Comparison of ENCODE assay signal across 9 mouse cellular contexts in genomic region chr11:87596492-87596891, GRCm38 (mm10). TPM values are rescaled to one million over a fixed set of nuclear protein-coding genes. Genes with fewer than 3 reads are reported as not detected.
DNase-seq lines count a peak whose midpoint lies in the region; ATAC-seq and TF ChIP-seq lines count a peak whose summit lies in the region.
"Had no signal": no experiment of that assay in that cellular context is flagged by ENCODE, and none has a peak within 500 bp of the region (broad histone marks: within the 10 kb centered on the region; RNA-seq: fewer than 3 reads in every experiment).

No protein-coding gene starts in this region.

- H3K9ac ChIP-seq in liver, embryonic 13.5 days = peak overlapping the region; percentile 4; the same call in 1 of the 2 replicates

- H3K27me3 ChIP-seq in cerebellum, adult 2 months (ENCODE audit: control insufficient read depth, insufficient read depth, low read length) = no peaks in the 10 kb centered on the region
- H3K27me3 ChIP-seq in liver, embryonic 13.5 days = no peaks in the 10 kb centered on the region

- peaks cover 63% of the 10 kb centered on the region for H3K36me3 ChIP-seq in liver, embryonic 13.5 days

- 0 out of 2 replicates have a peak, but pooled peaks have one; percentile 3 for TF ChIP-seq CTCF in cerebellum, adult 2 months (IDR thresholded peaks at IDR 0.05; ENCODE audit: borderline replicate concordance, insufficient read depth, low read depth, low read length)

- peaks cover 22% of the 10 kb centered on the region for H3K4me1 ChIP-seq in cerebellum, adult 2 months (ENCODE audit: control insufficient read depth, insufficient read depth, low read length)
- peaks cover 46% of the 10 kb centered on the region for H3K4me1 ChIP-seq in liver, embryonic 13.5 days (replicated peaks)

- no peak for DNase-seq in cerebellum, adult 2 months
- DNase-seq in cerebellum, postnatal 4 days (ENCODE audit: low spot score in 2 of 2) = no peak
- DNase-seq in right cerebral cortex, postnatal 14 days = peak; percentile 13
- no peak for DNase-seq in right cerebral cortex, postnatal 4 days
- DNase-seq in liver, embryonic 13.5 days = no peak
- DNase-seq in thymus, postnatal 36 days = no peak
- no peak for DNase-seq in frontal cortex, postnatal 36 days (ENCODE audit: low spot score in 2 of 2)
- DNase-seq in c-Kit-positive CD71-positive TER-119-positive erythroid progenitor cells, embryonic 14.5 days (ENCODE audit: low spot score) = no peak
- DNase-seq: cerebellum, adult 8-10 months had no signal

- no peak overlapping the region for H3K27ac ChIP-seq in cerebellum, adult 2 months (ENCODE audit: insufficient read depth, low read length)
- H3K27ac ChIP-seq in liver, embryonic 13.5 days = no peak overlapping the region

- 9% methylated on average over 2 of the region's 2 CpGs for WGBS in cerebellum, adult 2 months
- 83% methylated on average over 2 of the region's 2 CpGs for WGBS in liver, embryonic 13.5 days (ENCODE audit: insufficient replicate concordance)

- TF ChIP-seq POLR2A in cerebellum, adult 2 months (IDR thresholded peaks at IDR 0.05; ENCODE audit: borderline replicate concordance, insufficient read depth, low read length) = no peak

- no peaks in the 10 kb centered on the region for H3K9me3 ChIP-seq in liver, embryonic 13.5 days (replicated peaks)

- H3K4me3 ChIP-seq in cerebellum, adult 2 months (replicated peaks; ENCODE audit: insufficient read depth, low read depth, low read length) = peak overlapping the region; percentile 92
- 0 out of 2 replicates have a peak overlapping the region, but pooled peaks have one; percentile 72 for H3K4me3 ChIP-seq in liver, embryonic 13.5 days (replicated peaks)

- peak overlapping the region; percentile 99 for H3K4me2 ChIP-seq in liver, embryonic 13.5 days

- ATAC-seq in liver, embryonic 13.5 days (ENCODE audit: low read depth) = no peak

RNA-seq across cellular contexts. Expression of gene Mtmr4, which starts 4.5 kb away (rescaled TPM):
- polyA plus RNA-seq in cerebellum, adult 2 months (2012; rRNA removed) = 66.9 and 67.8 TPM in 2 replicates
- polyA plus RNA-seq in liver, embryonic 13.5 days (2015; fragmentation: Nextera tagmentation; extraction: Ambion mirVana) = 9.4 and 12.2 TPM in 2 replicates

RNA-seq across cellular contexts. Expression of gene Hsf5, which starts 20.5 kb away (rescaled TPM):
- 0.36 and 0.43 TPM in 2 replicates for polyA plus RNA-seq in cerebellum, adult 2 months (2012; rRNA removed)
- polyA plus RNA-seq in liver, embryonic 13.5 days (2015; fragmentation: Nextera tagmentation; extraction: Ambion mirVana) = 0.03 TPM in 1 of 2 replicates, not detected in the other

RNA-seq across cellular contexts. Expression of gene Sept4, which starts 27.8 kb away (rescaled TPM):
- polyA plus RNA-seq in cerebellum, adult 2 months (2012; rRNA removed) = 962 and 1,033 TPM in 2 replicates
- 11.2 and 14.9 TPM in 2 replicates for polyA plus RNA-seq in liver, embryonic 13.5 days (2015; fragmentation: Nextera tagmentation; extraction: Ambion mirVana)

RNA-seq across cellular contexts. Expression of gene Gm11492, which starts 30.0 kb away (rescaled TPM):
- not detected in 2 replicates for polyA plus RNA-seq in cerebellum, adult 2 months (2012; rRNA removed)
- not detected in 2 replicates for polyA plus RNA-seq in liver, embryonic 13.5 days (2015; fragmentation: Nextera tagmentation; extraction: Ambion mirVana)

Comparison
In these comparisons a context has a peak if more than half of its experiments do, and no peak if none do; other contexts are left out.
1. RNA of gene Sept4, which starts 27.8 kb away (polyA plus RNA-seq): 962 to 1,033 TPM in cerebellum, adult 2 months; 11.2 to 14.9 TPM in liver, embryonic 13.5 days; every median in the first group is over 10 times any median in the second.